Mouse (Mus musculus) layer of hippocampus, postnatal 25 days (tissue): ENCODE measurements at regions not wholly inside any gene's neighbourhood (a gene's known extent, or its start where the extent isn't known, plus 50 kb on each side); places are given as distances from the start of the nearest gene placed in this dataset.

ENCODE experiments used
- DNase-seq, 2 experiments: peaks; one replicate each; pipeline ENCODE4 v3.0.0; 2022; ENCODE audit warnings: mixed read lengths in 2 of 2, low spot score in 1 of 2; ENCODE audit errors: extremely low spot score in 1 of 2

DNA sequence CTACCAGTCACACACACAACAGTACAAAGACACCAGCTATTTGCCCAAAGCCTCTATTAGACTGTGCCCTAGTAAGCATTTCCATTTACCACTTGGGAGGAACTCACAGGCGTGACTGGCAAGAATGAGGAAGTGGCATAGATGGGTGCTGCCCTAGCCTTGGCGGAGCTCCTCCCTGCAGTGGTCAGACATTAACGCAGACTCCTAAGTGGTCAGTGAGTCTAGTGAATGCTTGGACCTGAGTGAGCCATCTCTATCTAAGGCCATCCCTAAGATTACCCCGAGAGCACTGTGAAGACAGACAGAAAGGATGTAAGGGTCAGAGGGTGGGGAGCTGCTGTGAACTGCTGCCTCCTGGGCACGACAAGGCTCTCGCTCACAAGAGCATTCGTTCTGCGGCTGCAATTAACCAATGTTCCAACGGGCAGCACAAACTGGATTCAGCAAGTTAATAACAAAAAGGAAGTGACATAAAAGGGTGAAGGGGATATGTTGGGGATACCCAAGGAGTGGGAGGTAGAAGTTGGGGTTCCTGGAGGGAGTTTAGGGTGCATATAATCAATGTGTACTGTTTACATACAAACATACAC is 206.0 kb upstream of the Smim15 start:
- no peak for DNase-seq

DNA sequence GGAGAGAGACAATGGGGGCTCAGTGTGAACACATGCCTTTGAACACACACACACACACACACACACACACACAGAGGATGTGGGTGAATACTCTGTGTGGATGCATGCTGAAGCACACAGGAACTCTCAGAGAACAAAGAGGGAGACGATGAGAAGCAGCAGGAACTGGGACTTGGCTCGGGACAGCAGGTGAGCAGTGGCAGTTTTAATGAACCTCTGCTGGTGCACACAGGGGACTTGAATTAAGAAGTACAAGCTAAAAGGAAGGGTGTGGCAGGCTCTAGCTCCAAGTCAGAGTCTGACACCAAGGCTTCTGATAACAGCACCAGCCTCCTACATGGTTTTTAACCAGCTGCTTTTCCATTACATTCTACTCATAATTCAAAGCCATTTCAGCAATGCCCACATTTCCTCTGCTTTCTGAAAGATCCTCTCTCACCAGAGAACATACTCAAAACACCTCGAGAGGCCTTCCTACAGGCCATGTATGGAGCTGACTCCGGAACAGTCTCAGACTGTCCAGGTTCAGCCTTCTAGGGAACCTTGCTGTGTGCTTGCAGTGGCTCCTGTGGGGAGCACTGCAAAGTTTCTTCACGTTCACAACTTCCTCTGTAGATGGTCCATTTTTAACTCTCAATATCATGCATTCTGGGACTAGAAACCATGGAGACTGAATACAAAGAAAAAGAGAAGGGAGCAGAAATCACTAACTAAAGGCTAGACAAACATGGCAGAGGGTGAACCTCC is 206.9 kb upstream of the Smim15 start:
- DNase-seq: no peak

DNA sequence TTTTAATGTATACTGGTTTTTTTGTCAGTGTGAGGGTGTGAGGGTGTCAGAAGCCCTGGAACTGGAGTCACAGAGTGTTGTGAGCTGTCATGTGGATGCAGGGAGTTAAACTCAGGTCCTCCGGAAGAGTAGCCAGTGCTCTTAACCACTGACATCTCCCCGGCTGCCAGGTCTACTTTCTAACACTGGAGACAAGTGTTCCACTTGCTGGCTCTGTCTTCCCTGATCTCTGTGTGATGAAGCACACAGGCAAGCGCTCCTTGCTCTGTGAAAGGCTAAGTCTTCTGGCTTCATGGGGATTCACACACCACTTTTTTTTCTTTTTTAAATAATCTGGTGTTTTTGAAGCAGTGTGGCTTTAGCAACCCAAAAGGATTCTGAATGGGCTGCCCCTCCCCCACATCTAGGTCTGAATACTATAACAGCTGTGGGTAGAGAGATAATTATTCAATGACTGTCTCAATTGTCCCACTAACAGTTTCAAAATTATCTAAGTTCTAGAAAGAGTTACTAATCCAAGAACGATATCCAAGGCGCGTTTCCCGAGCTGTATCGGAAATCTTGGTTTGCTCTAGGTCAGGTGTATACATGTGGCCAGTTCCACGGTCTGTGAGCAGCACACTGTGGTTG is 208.4 kb upstream of the Smim15 start:
- DNase-seq: no peak

DNA sequence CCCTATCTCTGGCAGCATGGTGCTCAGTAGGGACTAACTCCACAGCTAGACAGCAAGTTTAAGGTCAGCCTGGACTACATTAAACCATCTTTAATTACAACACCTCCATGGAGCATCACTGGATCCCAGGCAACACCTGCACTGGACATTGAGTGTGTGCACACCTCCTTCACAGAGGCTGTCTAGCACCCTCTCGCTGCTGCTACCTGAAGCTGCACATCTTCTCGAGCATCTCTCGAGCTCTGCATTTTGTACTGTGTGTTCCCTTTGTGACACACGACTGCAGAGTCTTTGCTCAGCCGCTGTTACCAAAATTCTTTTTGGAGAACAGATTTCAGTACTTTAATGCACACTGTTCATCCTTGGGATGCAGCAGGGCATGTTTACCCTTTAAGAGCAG is 212.2 kb upstream of the Smim15 start:
- DNase-seq: no peak

DNA sequence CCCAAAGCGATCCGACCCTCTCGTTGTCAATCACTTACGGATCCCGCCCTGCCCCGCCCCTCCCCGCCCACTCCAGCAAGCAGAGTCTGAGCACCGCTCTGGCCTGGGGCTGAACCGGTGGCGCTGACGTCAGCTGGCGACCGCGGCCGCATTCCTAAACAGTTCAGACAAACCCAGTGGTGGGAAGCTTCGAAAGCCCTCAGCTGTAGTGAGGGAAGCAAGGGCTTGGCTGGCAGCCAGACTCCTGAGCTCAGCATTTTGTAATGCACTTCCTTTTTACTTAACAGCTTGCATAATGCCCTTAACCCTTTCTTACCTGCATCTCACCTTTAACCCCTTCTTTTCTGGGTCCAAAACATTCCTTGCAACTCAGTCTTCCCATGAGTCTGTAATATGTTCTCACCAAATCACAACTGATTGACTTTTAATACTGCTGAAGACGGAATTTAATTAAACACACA is 213.0 kb upstream of the Smim15 start:
- DNase-seq: peak; percentile 58 to 80

DNA sequence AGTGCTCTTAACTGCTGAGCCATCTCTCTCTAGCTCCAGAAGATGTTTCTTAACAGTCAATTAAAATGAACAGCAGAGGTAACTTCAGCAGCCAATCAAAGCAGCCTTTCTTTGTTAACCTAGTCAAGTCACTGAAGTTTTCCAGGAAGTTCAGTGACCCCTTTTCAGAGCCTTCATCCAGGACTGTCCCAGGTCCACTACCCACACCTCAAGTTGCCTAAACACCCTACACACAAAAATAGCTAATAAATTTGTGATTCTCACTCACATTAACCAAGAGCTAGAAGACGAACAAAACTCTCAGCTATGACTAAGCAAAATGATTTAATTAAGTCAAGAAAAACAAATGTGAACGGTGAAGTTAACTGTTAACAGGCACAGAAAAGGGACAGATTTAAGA is 214.0 kb upstream of the Smim15 start:
- no peak for DNase-seq

DNA sequence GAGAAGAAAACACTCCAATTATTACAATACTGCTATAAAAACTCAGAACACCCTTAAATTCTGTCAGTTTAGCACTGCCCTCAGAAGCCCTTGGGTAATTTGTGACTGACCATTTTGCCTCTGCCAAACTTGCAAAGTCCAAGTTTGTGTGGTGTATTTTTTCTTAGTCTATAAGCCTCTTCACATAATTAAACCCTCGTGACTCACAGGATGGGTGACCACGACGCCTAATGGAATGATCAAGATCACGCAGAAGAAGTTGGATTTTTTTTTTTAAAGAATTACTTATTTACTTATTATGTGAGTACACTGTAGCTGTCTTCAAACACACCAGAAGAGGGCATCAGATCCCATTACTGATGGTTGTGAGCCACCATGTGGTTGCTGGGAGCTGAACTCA is 214.4 kb upstream of the Smim15 start:
- DNase-seq: no peak

DNA sequence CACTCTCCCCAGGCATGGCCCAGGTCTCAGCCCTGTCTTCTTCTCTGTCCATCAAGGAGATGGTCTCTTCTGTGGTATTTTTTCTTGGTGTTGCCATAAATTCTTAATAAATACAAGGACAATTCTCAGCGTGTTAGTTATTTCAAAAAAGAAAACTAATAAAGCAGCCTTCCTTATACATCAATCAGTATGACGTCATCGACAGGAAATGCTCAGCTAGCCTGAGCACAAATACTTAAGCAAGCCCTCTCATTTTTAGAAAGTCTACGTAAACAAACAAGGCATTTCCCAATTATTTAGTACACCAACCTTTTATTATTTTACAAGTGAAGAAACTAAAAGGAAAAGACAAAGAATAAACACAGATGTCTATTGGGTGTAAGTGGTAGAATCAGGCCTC is 218.6 kb upstream of the Smim15 start:
- DNase-seq: no peak

DNA sequence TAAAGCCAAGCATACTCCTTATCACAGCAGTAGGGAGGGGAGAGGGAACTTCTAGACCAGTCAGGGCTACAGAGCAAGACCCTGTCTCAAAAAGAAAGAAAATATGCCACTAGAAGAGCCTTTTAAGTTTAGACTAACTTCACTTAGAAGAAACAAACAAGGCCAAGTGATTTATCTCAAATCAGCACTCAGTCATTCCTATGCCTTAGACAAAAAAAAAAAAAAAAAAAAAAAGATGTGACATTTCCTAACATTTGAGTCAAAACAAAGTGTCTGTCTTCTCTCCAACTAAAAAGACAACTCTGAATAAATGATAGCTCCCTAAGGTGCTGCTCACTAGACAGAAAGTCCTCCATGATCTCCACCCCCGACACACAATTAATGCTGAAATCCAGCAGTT is 220.9 kb upstream of the Smim15 start:
- no peak for DNase-seq

DNA sequence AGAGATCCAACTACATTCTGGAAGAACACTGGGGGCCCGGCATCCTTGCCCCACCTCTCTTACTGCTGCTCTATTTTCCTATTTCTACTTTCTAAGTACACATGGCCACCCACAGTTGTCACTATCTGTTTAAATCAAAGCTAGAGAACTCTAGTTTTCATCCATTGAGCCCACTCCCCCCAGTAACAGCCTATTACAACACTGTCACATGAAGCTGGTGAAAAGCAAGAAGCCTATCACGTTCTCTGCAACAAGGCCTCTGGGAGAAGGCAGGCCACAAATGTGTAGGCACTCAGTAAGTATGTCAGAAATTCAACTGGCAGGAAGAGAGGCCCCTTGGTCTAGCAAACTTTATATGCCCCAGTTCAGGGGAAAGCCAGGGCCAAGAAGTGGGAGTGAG is 222.0 kb upstream of the Smim15 start:
- DNase-seq: no peak

DNA sequence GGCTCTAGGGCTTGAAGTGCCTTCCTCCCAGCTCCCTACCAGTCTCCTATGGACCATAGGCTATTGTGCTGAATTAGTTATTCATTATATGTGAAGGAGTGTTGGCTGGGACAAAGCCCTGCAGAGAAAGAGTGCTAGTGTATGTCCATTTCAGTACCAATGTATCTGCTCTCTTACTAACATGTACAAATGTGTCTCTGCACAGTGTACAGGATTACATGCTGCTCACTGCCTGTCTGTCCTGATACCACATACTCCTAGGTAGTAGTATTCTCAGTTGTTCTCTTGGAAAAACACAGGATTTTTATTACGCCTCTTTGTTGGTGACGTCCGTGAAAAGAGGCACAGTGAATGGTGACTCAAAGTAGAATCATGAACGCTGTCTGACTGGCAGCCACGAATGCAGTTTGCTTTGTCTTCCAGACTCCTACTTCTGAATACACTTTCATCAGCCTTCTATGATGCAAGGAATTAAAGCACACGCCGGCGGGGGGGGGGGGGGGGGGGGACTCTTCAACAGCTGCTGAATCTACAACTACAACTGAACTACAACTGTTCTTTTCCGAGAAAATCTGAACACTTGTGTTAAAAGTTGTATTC is 230.6 kb upstream of the Smim15 start:
- DNase-seq: no peak

DNA sequence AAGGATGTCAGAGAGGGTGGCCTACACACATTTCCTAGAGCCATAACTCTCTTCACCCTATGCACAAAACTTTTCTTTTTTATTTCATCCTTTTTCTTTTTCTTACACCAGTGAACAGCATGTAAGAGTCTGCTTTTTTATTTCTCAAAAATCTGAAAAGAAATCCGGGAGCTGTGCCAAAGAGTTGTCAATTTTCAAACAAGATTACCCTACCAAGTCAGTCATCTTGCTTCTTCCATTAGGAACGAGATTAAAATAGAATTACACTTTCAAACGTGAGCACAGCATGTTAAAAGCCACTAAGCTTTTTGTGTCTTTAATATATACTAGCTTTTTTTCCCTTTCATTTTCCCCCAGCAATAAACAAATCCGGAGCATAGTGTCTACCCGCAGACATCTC is 232.2 kb upstream of the Smim15 start:
- DNase-seq: no peak

DNA sequence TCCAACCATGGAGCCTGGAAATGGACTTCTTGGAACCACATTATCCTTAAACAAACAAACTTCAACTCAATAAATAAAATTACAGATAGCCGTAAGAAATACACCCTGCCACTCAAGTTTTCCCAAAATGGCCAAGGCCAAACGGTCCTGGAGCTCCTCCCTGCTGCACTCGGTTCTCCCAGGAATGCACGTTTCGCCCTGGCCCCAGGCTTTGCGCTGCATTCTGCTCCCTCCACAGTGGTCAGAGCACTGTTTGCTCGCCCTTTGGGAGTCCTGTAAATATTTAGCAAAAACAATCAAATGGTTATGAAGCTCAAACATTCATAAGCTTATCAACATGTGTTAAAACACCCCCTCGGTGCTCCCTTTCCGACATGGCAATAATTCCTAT is 233.4 kb upstream of the Smim15 start:
- no peak for DNase-seq

DNA sequence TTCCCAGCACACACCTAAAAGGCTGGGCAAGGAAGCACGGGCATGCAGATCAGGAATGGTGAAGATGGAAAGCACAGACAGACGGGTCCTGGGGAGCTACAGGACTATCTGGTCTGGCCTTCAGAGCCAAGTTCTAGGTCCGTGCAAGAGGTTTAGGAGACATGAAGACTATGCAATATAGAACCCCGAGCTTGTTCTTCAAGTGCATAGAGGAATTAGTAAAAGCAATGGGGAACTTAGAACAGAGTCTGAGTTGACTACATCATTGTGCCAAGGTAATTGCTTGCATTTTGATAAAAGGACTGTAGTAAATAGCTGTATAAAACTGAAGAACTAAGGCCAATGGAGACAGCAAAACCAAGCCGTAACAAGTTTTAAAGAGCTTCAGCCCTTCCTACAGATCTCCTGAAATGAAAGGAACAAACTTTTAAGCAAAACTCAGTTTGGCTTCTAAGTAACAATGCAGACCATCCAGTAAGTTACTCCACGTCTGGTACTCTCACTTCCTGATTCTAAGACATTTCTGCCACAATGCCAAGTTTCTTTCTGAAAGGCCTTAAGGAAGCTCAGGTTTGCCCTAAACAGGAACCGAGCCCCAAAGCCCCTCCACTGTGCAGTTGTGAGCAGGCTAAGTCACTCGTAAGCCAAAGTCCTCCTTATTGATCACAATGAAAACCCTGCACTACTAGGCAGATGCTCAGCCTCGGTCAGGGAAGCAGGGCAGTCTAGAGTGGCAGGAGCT is 234.0 kb upstream of the Smim15 start:
- DNase-seq: no peak

DNA sequence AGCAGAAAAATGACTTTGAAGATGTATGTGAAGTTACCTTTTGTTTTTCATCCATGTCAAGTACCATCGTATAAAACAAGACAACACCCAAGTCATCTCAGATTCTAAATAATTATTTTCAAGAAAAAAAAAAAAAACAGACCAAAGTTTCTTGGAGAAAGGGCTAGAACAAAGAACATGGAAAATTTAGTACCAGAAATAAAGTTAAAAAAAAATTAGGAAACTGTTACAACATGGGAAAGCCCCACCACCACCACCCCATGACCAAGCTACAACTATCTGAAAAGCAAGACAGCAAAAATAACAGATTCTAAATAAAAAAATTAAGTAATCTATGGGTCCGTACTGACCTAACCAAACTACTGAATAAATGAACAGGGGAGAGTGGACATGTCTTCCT is 235.3 kb upstream of the Smim15 start:
- DNase-seq: no peak

DNA sequence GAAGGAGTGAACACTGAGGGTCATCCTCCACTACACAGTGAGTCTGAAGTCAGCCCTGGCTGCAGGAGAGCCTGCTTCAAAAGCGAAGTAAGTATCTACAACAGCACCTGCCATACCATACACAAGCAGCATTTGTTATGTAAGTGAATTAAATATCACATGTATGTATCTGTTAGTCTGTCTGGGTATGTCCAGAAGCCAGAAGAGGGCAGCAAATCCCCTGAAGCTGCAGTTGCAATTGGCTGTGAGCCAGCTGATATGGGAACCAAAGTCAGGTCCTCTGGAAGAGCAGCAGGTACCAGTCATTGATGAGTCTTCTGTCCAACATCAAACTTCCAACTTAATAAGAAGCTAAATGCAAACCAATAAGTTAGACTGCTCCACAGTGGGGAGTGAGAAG is 239.8 kb upstream of the Smim15 start:
- DNase-seq: no peak

DNA sequence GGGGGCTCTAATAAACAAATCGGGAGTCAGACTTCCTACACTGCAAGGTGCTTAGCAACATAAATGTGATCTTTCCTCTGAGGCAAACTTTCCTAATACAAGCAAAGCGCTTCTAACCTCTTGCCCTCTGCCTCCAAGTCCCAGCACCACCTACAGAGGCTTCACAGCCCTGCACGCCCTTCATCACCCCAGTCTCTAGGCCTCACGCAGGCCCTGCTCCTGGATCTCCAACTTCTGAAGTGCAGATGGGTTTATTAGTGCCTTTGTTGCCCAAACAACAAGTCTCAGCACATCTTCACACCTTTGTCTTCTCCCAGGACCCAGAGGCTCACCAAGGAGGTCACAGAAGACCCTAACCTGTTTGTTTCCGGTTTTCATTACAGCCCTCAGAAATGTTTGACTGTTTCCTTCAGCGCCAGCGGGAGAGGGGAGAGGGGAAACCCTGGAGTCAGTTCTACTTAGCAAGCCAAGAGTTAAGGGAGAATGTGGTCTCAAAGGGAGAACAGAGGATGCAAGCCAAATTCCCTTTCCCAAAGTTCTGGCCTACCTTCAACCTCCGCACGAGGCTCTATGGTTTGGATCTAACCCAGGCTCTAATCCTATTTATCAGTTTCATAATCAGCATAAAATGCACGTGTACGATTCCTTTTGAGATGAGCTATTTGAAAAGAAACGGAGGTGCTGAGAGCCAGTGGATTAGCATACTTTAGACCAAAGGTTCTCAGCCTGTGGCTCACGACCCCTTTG is 244.9 kb upstream of the Smim15 start:
- DNase-seq: no peak

DNA sequence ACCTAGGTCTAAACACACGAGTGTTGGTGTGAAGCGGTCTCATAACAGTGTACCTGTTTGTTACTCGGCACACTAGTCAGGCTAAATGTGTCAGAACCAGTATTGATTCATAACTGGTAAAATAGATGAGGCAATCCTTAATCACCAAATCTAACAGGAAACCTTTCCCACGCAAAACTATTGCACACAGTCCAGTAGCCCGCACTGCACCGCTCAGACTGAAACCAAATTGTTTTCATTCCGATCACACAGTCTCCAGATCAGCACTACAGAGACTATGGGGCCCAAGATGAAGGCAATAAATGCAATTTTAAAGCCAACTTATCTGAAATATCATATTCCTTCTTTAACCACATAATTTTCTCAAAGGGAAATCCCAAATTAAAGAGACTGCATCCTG is 246.1 kb upstream of the Smim15 start:
- no peak for DNase-seq

DNA sequence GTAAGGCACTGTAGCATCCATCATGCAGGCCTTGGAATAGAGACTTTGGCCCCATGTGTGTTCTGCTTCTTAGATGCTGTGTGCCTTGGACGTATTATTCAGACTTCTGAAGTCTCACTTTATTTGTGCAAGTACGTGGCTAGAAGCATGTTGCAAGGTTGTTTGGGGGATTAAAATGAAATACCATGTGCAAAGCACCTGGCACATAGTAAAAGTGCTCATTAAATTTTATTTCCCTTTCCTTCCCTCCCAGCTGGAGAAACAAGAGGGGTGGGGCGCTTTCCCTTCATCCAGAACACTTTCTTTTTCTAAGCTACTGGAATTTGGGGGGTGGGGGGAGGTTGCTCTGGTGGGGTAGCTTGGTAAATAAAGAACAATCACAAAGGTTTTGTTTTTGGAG is 248.7 kb upstream of the Smim15 start:
- no peak for DNase-seq

DNA sequence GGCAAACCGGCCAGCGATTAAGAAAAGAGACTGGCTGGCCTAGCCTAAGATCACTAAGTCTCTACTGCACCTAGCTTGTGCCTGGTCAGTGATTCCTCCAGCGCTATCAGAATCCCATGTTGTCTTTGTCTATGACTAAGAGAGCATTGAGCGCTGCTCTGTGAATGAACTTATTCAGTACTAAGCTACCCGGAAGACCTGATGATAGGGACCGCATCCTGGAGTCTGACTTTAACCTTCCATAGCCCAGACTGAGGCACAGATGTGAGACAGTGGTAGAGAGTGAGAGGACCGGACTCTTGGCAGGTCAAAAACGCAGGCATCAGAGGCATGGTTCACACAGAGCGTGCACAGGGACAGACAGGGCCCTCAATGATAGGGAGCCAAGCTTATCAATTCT is 252.5 kb upstream of the Smim15 start:
- no peak for DNase-seq
